Mouse (Mus musculus): ENCODE results near the gene Slit1.
A peak's percentile ranks its signal among the peaks of the same experiment; 100 is the strongest.

Gene Slit1

GRCm38 (mm10) chr19:41686194-41686593 lies 57.3 kb downstream of the Slit1 start:
- no peak for DNase-seq

GRCm38 (mm10) chr19:41685453-41686086 lies 57.9 kb downstream of the Slit1 start:
- DNase-seq, result no peak

GRCm38 (mm10) chr19:41684874-41685273 lies 58.6 kb downstream of the Slit1 start:
- DNase-seq, result no peak

- DNase-seq, result no peak
Measured at GRCm38 (mm10) chr19:41683951-41684350, 59.5 kb downstream of the Slit1 start.

- DNase-seq, result no peak
Measured at GRCm38 (mm10) chr19:41680267-41680666, 63.2 kb downstream of the Slit1 start.

GRCm38 (mm10) chr19:41679028-41679427 lies 64.4 kb downstream of the Slit1 start:
- no peak for DNase-seq

- no peak for DNase-seq
Measured at GRCm38 (mm10) chr19:41677575-41677974, 65.9 kb downstream of the Slit1 start.

- peak in 1 of 2 experiments; percentile 18 for DNase-seq
Measured at GRCm38 (mm10) chr19:41675583-41675982, 67.9 kb downstream of the Slit1 start.

- DNase-seq, result no peak
Measured at GRCm38 (mm10) chr19:41674366-41674765, 69.1 kb downstream of the Slit1 start.

GRCm38 (mm10) chr19:41672836-41673235 lies 70.6 kb downstream of the Slit1 start:
- DNase-seq, result no peak

- DNase-seq, result no peak
Measured at GRCm38 (mm10) chr19:41670931-41671330, 72.5 kb downstream of the Slit1 start.

- no peak for DNase-seq
Measured at GRCm38 (mm10) chr19:41670473-41670872, 73.0 kb downstream of the Slit1 start.

- no peak for DNase-seq
Measured at GRCm38 (mm10) chr19:41669747-41670342, 73.6 kb downstream of the Slit1 start.

GRCm38 (mm10) chr19:41667591-41667990 lies 75.9 kb downstream of the Slit1 start:
- no peak for DNase-seq

GRCm38 (mm10) chr19:41665941-41666340 lies 77.5 kb downstream of the Slit1 start:
- no peak for DNase-seq

- no peak for DNase-seq
Measured at GRCm38 (mm10) chr19:41663506-41664242, 79.8 kb downstream of the Slit1 start.

- DNase-seq, result no peak
Measured at GRCm38 (mm10) chr19:41661466-41661865, 82.0 kb downstream of the Slit1 start.

- DNase-seq, result no peak
Measured at GRCm38 (mm10) chr19:41660999-41661374, 82.5 kb downstream of the Slit1 start.

GRCm38 (mm10) chr19:41660294-41660998 lies 83.0 kb downstream of the Slit1 start:
- DNase-seq, result peak in 1 of 2 experiments; percentile 30

GRCm38 (mm10) chr19:41657446-41657845 lies 86.0 kb downstream of the Slit1 start:
- DNase-seq, result no peak

- DNase-seq, result no peak
Measured at GRCm38 (mm10) chr19:41656671-41657070, 86.8 kb downstream of the Slit1 start.

GRCm38 (mm10) chr19:41655970-41656369 lies 87.5 kb downstream of the Slit1 start:
- DNase-seq, result peak; percentile 65 to 80

GRCm38 (mm10) chr19:41655089-41655783 lies 88.2 kb downstream of the Slit1 start:
- no peak for DNase-seq
